Mouse (Mus musculus) bone marrow, adult 2 months (tissue): ENCODE data around the gene Zfp827. TPM values are rescaled to one million over a fixed set of nuclear protein-coding genes. Genes with fewer than 3 reads are reported as not detected.

Source experiments
- H3K27ac ChIP-seq: fragments of 200-500 bp; 2 replicates; pipeline ENCODE4 v1.5.1; 2012; ENCODE audit warnings: low read depth, mild to moderate bottlenecking, control low read depth, inconsistent platforms, low read length; ENCODE audit not compliant: control insufficient read depth, poor library complexity, insufficient read depth
- H3K4me1 ChIP-seq: fragments of 200-500 bp; 2 replicates; pipeline ENCODE4 v1.6.1; 2011; ENCODE audit warnings: low read length; ENCODE audit not compliant: control insufficient read depth, insufficient read depth
- H3K4me3 ChIP-seq: fragments of 200-500 bp; replicated peaks from 2 replicates; pipeline ENCODE3; 2011; ENCODE audit warnings: mild to moderate bottlenecking, low read depth, low read length, control low read depth; ENCODE audit not compliant: control insufficient read depth
- CTCF ChIP-seq: fragments of 200-500 bp; IDR thresholded peaks from 2 replicates; pipeline ENCODE4 v1.5.1; 2011; ENCODE audit warnings: low read length, control low read depth; ENCODE audit not compliant: control insufficient read depth, insufficient read depth
- POLR2A ChIP-seq: fragments of 200-500 bp; IDR thresholded peaks from 2 replicates; pipeline ENCODE4 v1.6.1; 2011; ENCODE audit warnings: low read depth, mild to moderate bottlenecking, control low read depth, low read length, borderline replicate concordance; ENCODE audit not compliant: control insufficient read depth
- WGBS: fragments of 180-500 bp; shearing (Covaris S2); methylation state at CpG from one replicate; pipeline ENCODE4 v1.1.7; 2018; 5-methylcytosine and 5-hydroxymethylcytosine counted together
- polyA plus RNA-seq: library from polyadenylated mRNA; stranded (reverse); fragments of >200 nt; gene quantifications from 2 replicates; pipeline ENCODE4 v1.2.4, GENCODE M21; 2011; ENCODE audit warnings: low replicate concordance; ENCODE audit not compliant: missing spikeins, insufficient read depth, insufficient read length

Gene Zfp827
- polyA plus RNA-seq, 1 experiment, result 3.1 TPM

DNA sequence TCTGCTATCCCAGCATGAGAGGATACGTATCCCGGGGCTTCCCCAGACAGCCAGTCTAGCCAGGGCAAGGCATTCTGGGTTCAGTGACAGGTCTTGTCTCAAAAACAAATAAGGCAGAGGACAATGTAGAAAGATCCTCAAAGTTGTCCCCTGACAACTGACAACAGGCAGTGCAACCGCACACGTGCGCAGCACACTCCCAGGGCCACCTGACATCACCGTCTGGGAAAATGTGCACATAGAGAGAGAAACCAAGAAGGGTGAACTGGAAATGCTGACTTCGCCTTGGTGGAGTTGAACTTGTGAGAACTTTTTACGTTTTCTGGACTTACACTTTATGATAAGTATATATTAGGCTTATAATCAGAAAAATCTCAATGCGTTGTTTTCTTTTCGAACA is 121.6 kb downstream of the Zfp827 start:
- H3K27ac ChIP-seq, result no peak overlapping the region
- TF ChIP-seq POLR2A (no peak), CTCF (no peak)
- 84% methylated on average over 10 of the region's 10 CpGs for WGBS
- no peaks in the 10 kb centered on the region for H3K4me1 ChIP-seq
- H3K4me3 ChIP-seq, result no peak overlapping the region

GRCm38 (mm10) chr8:79150544-79151192 is 122.4 kb downstream of the Zfp827 start:
- Histone ChIP-seq H3K27ac (no peak overlapping the region), H3K4me1 (no peaks in the 10 kb centered on the region), H3K4me3 (no peak overlapping the region)
- no peak for TF ChIP-seq CTCF
- no peak for TF ChIP-seq POLR2A
- 76% methylated on average over 11 of the region's 11 CpGs for whole genome bisulfite sequencing

DNA sequence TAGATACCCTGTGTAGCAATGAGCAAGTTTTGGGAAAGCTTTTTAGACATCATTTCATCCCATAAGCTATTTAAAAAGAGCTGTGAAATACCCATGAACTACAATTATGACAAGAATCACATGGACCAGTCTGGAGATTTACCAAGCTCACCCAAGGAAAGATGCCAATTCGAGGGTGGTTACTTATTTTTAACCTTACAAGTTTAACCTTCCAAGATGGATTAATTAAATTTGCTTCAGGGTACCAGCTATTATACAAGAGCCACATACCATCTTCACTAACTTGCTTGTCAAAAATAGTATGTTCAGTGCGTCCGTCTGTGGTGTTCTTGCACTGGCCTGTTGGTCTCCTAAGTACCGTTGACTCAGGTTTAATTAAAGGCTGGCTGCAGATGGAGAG is 123.4 kb downstream of the Zfp827 start:
- no peak overlapping the region for H3K27ac ChIP-seq
- no peak overlapping the region for H3K4me3 ChIP-seq
- 87% methylated on average over 4 of the region's 4 CpGs for WGBS
- H3K4me1 ChIP-seq, result no peaks in the 10 kb centered on the region
- TF ChIP-seq CTCF, result no peak
- no peak for TF ChIP-seq POLR2A

- WGBS, result 91% methylated on average over 1 of the region's 1 CpGs
- Histone ChIP-seq H3K4me3 (no peak overlapping the region), H3K4me1 (no peaks in the 10 kb centered on the region; the same call in 1 of the 2 replicates), H3K27ac (no peak overlapping the region)
- TF ChIP-seq POLR2A, result no peak
- TF ChIP-seq CTCF, result no peak
Measured at GRCm38 (mm10) chr8:79153201-79153600, 125.0 kb downstream of the Zfp827 start.

GRCm38 (mm10) chr8:79153637-79154036 is 125.4 kb downstream of the Zfp827 start:
- Histone ChIP-seq H3K27ac (no peak overlapping the region), H3K4me3 (no peak overlapping the region), H3K4me1 (no peaks in the 10 kb centered on the region; the same call in 1 of the 2 replicates)
- 87% methylated on average over 4 of the region's 4 CpGs for WGBS
- no peak for TF ChIP-seq POLR2A
- TF ChIP-seq CTCF, result no peak

DNA sequence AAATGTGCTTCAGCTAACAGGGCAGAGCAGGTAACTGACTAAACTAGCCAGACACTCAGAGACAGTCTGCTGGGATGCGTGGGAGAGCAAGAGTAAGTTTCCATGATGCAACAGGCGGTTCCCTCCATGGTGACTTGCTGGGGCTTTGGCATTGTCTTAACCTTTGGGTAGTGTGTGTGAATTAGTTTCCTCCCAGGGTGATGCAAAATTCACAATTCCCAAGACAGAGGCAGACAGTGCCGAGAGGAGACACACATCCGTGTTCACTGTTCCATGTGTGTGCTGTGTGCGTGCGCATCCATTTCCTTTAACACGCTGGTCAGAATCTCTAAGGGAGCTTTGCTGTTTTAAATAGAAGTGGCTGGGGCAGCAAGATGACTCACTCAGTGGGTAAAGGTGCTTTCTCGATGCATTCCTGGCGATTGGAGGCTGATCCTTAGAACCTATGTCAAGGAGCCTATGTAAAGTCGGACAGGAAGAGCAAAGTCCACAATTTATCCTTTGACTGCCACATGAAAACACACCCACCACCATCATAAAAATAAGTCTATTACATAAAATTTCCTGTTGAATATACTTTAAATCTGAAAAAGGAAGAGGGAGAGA is 127.4 kb downstream of the Zfp827 start:
- H3K4me1 ChIP-seq, result peaks cover 4% of the 10 kb centered on the region

DNA sequence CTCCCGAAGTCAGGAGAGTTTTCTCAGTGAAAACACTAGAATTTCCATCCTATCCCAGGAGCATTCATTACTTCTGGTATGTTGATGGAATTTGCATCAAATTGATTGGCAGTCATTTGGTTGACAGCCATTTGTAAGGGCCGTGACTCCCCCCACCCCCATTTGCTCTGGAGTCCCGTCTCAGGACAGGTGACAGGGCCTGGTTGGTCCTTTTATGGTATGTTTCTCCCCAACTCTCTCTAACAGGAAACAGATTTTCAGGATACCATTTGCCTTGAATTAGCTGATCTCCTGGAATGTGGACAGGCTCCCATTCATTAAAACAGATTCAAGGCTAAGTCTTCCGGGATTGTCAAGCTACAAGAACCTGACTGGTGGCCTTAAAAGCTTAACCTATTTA is 129.1 kb downstream of the Zfp827 start:
- Histone ChIP-seq H3K27ac (no peak overlapping the region), H3K4me1 (peaks cover 8% of the 10 kb centered on the region), H3K4me3 (no peak overlapping the region)
- 85% methylated on average over 4 of the region's 4 CpGs for WGBS
- TF ChIP-seq CTCF (no peak), POLR2A (no peak)

More for the DNA sequence above, 127.4 kb downstream of the Zfp827 start:
- 84% methylated on average over 10 of the region's 10 CpGs for WGBS
- no peak for TF ChIP-seq CTCF
- no peak for TF ChIP-seq POLR2A
- Histone ChIP-seq H3K27ac (no peak overlapping the region), H3K4me3 (no peak overlapping the region)

GRCm38 (mm10) chr8:79158357-79158756 is 130.1 kb downstream of the Zfp827 start:
- TF ChIP-seq CTCF (no peak), POLR2A (no peak)
- WGBS, result 76% methylated on average over 2 of the region's 2 CpGs

DNA sequence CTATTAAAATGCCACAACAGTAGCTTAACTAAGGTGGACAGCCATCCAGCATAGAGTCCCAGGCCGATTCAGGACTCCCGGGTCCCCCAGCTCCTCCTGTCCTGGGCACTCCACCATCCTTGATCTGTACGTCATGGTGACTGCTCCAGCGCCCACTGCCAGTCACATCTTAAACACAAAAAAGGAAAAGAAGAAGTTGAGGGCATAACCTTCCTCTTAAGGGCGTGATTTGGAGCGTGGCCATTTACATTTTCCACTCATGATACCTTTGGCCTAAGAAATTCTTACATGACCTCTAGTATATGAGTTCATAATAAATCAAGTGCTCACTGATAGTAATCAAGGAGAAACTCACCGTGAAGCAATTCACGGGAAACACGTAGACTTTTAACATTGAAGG is 131.2 kb downstream of the Zfp827 start:
- TF ChIP-seq CTCF (no peak), POLR2A (no peak)

More at GRCm38 (mm10) chr8:79158357-79158756, 130.1 kb downstream of the Zfp827 start:
- Histone ChIP-seq H3K4me3 (no peak overlapping the region), H3K27ac (no peak overlapping the region), H3K4me1 (peaks cover 8% of the 10 kb centered on the region)

More for the DNA sequence above, 131.2 kb downstream of the Zfp827 start:
- Histone ChIP-seq H3K27ac (no peak overlapping the region), H3K4me1 (peaks cover 8% of the 10 kb centered on the region), H3K4me3 (no peak overlapping the region)
- 53% methylated on average over 9 of the region's 9 CpGs for WGBS
